Mouse (Mus musculus): Measurements from ENCODE around the gene Tor1aip2. TPM values are rescaled to one million over a fixed set of nuclear protein-coding genes. Genes with fewer than 3 reads are reported as not detected.

Gene Tor1aip2
- polyA plus RNA-seq (2014; fragmentation: Nextera tagmentation; extraction: Ambion mirVana): 134 and 139 TPM in 2 replicates

DNA sequence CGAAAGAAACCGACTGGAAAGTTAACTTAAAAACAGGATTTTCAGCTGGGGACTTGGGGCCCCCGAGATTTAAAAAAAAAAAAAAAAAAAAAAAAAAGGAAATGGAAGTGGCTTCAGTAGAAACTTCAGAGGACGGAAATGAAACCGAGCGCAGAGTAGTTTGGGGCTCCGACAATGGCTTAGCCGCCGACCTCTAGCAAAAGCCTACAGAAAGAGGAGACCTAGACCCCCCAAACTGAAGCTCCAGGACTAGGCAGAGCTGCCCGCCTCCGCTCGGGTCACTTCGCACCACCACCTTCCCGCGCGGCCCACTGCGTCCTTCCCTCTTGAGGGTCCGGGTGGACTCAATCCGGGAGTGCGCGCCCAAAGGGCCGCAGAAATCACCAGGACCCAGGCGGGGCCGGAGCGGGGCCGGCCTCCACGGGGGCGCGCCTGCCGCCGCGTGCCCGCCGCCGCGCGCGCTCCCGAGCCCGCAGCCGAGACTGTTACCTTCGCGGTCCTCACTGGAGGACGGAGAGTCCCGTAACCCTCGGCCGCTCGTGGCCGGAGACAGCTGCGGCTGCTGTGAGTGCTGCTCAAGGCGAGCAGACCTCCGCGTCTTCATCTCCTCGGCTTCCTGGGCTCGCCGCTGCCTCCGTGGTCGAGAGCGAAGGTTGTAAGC, at the start of gene Tor1aip2:
Gene Tor1aip2, plus strand, starts transcription at position 135 of the 661 bp plus-strand sequence.
- Histone ChIP-seq H3K27me3 (ENCODE audit: control insufficient read depth, insufficient read depth, low read length) (no peaks in the 10 kb centered on the region), H3K4me2 (replicated peaks; ENCODE audit: low read depth, low read length) (peak within 1 kb of the TSS; percentile 65), H3K9ac (replicated peaks; ENCODE audit: low read depth, low read length) (peak within 1 kb of the TSS; percentile 85), H3K4me3 (ENCODE audit: low read depth, low read length) (peak within 1 kb of the TSS; percentile 72), H3K36me3 (ENCODE audit: control insufficient read depth, insufficient read depth, low read length) (peaks cover 29% of the 10 kb centered on the region), H3K9me3 (ENCODE audit: control insufficient read depth, low read depth, low read length) (no peaks in the 10 kb centered on the region), H3K27ac (ENCODE audit: low read length) (peak within 1 kb of the TSS; percentile 100), H3K4me1 (ENCODE audit: control insufficient read depth, insufficient read depth, low read length) (peaks cover 4% of the 10 kb centered on the region; the same call in 1 of the 2 replicates)
- WGBS: under 1% methylated on average over 59 of the region's 59 CpGs
- ATAC-seq (ENCODE audit: insufficient number of reproducible peaks, insufficient read depth, low FRiP score, low read depth): peak; percentile 86

GRCm38 (mm10) chr1:155987625-155988024, 47.6 kb upstream of the Tor1aip2 start:
- Histone ChIP-seq H3K9ac (replicated peaks; ENCODE audit: low read depth, low read length) (no peak overlapping the region), H3K27me3 (ENCODE audit: control insufficient read depth, insufficient read depth, low read length) (no peaks in the 10 kb centered on the region), H3K4me1 (ENCODE audit: control insufficient read depth, insufficient read depth, low read length) (peaks cover 9% of the 10 kb centered on the region; the same call in 1 of the 2 replicates), H3K4me2 (replicated peaks; ENCODE audit: low read depth, low read length) (no peak overlapping the region), H3K4me3 (ENCODE audit: low read depth, low read length) (no peak overlapping the region), H3K9me3 (ENCODE audit: control insufficient read depth, low read depth, low read length) (no peaks in the 10 kb centered on the region), H3K36me3 (ENCODE audit: control insufficient read depth, insufficient read depth, low read length) (no peaks in the 10 kb centered on the region), H3K27ac (ENCODE audit: low read length) (no peak overlapping the region)
- WGBS: 62% methylated on average over 2 of the region's 2 CpGs
- ATAC-seq (ENCODE audit: insufficient number of reproducible peaks, insufficient read depth, low FRiP score, low read depth): no peak

- 21% methylated on average over 2 of the region's 2 CpGs for WGBS
- H3K27ac ChIP-seq (ENCODE audit: low read length): no peak overlapping the region
These were observed 45.8 kb upstream of the Tor1aip2 start for GRCm38 (mm10) chr1:155989387-155989786.

DNA sequence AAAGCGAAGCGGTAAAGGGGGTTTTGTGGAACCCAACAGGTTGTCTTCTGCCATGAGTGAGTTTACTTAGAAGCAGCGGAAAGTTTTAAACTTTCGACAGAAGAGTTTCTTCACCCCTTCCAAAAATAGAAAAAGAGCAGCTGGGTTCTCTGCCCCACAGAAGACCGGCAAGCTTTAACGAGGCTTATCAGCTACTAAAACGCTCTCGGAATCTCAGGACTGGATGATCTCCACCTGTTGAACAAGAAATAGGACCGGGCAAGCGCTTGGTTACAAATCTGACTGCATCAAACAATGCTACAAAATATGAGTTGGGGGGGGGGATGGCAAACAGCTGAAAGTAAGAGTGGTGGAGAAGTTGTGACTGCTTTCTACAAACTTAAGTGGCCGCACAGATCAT, 44.8 kb upstream of the Tor1aip2 start:
- WGBS: 36% methylated on average over 11 of the region's 11 CpGs
- H3K4me1 ChIP-seq (ENCODE audit: control insufficient read depth, insufficient read depth, low read length): peaks cover 9% of the 10 kb centered on the region; the same call in 1 of the 2 replicates

More at GRCm38 (mm10) chr1:155989387-155989786, 45.8 kb upstream of the Tor1aip2 start:
- H3K4me3 ChIP-seq (ENCODE audit: low read depth, low read length): no peak overlapping the region
- H3K9me3 ChIP-seq (ENCODE audit: control insufficient read depth, low read depth, low read length): no peaks in the 10 kb centered on the region
- ATAC-seq (ENCODE audit: insufficient number of reproducible peaks, insufficient read depth, low FRiP score, low read depth): no peak
- peaks cover 9% of the 10 kb centered on the region; the same call in 1 of the 2 replicates for H3K4me1 ChIP-seq (ENCODE audit: control insufficient read depth, insufficient read depth, low read length)
- no peak overlapping the region for H3K9ac ChIP-seq (replicated peaks; ENCODE audit: low read depth, low read length)
- H3K4me2 ChIP-seq (replicated peaks; ENCODE audit: low read depth, low read length): no peak overlapping the region
- H3K27me3 ChIP-seq (ENCODE audit: control insufficient read depth, insufficient read depth, low read length): no peaks in the 10 kb centered on the region
- H3K36me3 ChIP-seq (ENCODE audit: control insufficient read depth, insufficient read depth, low read length): no peaks in the 10 kb centered on the region

DNA sequence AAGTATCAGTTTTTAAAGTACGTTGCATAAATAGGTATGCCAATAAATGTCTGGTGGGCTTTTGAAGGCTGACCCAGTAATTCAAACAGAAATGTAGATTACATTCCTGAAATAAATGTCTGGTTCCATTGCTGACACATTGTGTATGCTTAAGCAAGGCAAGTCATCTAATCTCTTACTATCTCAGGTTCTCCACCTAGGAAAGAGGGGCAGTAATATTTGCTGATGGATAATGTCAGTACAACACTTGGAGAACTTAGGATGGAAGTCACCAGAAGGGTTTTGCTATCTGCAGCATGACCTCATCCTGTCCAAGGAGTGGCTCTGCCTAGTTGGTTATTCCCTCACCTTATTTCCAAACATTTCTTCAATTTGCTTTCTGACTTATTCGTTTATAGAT, 40.7 kb upstream of the Tor1aip2 start:
- no peak overlapping the region for H3K4me2 ChIP-seq (replicated peaks; ENCODE audit: low read depth, low read length)
- H3K9ac ChIP-seq (replicated peaks; ENCODE audit: low read depth, low read length): no peak overlapping the region
- no peak overlapping the region for H3K4me3 ChIP-seq (ENCODE audit: low read depth, low read length)
- no peaks in the 10 kb centered on the region for H3K27me3 ChIP-seq (ENCODE audit: control insufficient read depth, insufficient read depth, low read length)
- H3K9me3 ChIP-seq (ENCODE audit: control insufficient read depth, low read depth, low read length): no peaks in the 10 kb centered on the region
- H3K27ac ChIP-seq (ENCODE audit: low read length): no peak overlapping the region
- WGBS: 56% methylated on average over 2 of the region's 2 CpGs
- no peaks in the 10 kb centered on the region for H3K36me3 ChIP-seq (ENCODE audit: control insufficient read depth, insufficient read depth, low read length)
- peaks cover 4% of the 10 kb centered on the region; the same call in 1 of the 2 replicates for H3K4me1 ChIP-seq (ENCODE audit: control insufficient read depth, insufficient read depth, low read length)
- peak; percentile 83 for ATAC-seq (ENCODE audit: insufficient number of reproducible peaks, insufficient read depth, low FRiP score, low read depth)

More for the DNA sequence above, 44.8 kb upstream of the Tor1aip2 start:
- Histone ChIP-seq H3K9me3 (ENCODE audit: control insufficient read depth, low read depth, low read length) (no peaks in the 10 kb centered on the region), H3K27ac (ENCODE audit: low read length) (no peak overlapping the region; the same call in 1 of the 2 replicates), H3K27me3 (ENCODE audit: control insufficient read depth, insufficient read depth, low read length) (no peaks in the 10 kb centered on the region), H3K4me2 (replicated peaks; ENCODE audit: low read depth, low read length) (0 out of 2 replicates have a peak overlapping the region, but pooled peaks have one; percentile 7), H3K36me3 (ENCODE audit: control insufficient read depth, insufficient read depth, low read length) (no peaks in the 10 kb centered on the region), H3K9ac (replicated peaks; ENCODE audit: low read depth, low read length) (no peak overlapping the region), H3K4me3 (ENCODE audit: low read depth, low read length) (no peak overlapping the region)
- ATAC-seq (ENCODE audit: insufficient number of reproducible peaks, insufficient read depth, low FRiP score, low read depth): no peak

DNA sequence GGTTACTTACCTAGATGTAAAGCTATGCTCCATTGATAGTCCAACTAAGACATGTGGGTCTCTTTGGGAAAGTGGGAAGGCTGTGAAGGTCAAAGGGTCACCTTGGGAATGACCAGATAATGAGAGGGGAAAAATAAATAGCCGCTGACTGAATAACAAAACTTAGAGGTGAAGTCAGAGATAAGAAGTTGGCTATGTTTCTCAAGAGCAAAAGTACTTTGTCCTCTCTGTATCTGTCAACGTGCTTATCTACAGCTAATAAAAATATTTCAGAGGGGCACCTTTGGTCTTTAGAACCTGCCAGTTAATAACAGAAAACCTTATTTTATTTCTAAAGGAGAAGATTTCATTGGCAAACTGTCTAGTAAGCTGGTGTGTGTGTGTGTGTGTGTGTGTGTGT, 39.6 kb upstream of the Tor1aip2 start:
- H3K27ac ChIP-seq (ENCODE audit: low read length): no peak overlapping the region
- H3K4me1 ChIP-seq (ENCODE audit: control insufficient read depth, insufficient read depth, low read length): no peaks in the 10 kb centered on the region; the same call in 1 of the 2 replicates
- WGBS: 33% methylated on average over 2 of the region's 2 CpGs
- ATAC-seq (ENCODE audit: insufficient number of reproducible peaks, insufficient read depth, low FRiP score, low read depth): no peak
- H3K27me3 ChIP-seq (ENCODE audit: control insufficient read depth, insufficient read depth, low read length): no peaks in the 10 kb centered on the region
- no peak overlapping the region for H3K4me2 ChIP-seq (replicated peaks; ENCODE audit: low read depth, low read length)
- H3K9ac ChIP-seq (replicated peaks; ENCODE audit: low read depth, low read length): no peak overlapping the region
- H3K4me3 ChIP-seq (ENCODE audit: low read depth, low read length): no peak overlapping the region
- no peaks in the 10 kb centered on the region for H3K36me3 ChIP-seq (ENCODE audit: control insufficient read depth, insufficient read depth, low read length)
- H3K9me3 ChIP-seq (ENCODE audit: control insufficient read depth, low read depth, low read length): no peaks in the 10 kb centered on the region

DNA sequence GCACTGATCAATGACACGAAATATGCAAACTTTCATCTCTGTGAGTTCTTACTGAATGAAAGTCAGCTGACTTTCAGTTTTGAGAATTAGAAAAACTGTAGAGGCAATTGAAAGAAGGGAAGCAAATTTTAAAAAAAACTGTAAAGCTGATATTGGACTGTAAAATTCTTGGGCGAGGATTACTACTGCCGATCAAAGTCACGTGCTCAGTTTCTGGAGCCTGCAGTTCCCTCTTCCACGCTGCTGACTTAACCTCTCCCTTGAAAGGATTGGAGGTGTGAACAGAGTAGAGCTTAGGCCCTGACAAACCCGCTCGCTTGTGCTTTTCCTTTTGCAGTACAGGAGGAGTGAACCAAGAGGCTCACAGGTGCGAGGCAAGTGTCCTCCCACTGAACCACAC, 32.8 kb upstream of the Tor1aip2 start:
- ATAC-seq (ENCODE audit: insufficient number of reproducible peaks, insufficient read depth, low FRiP score, low read depth): no peak
- no peak overlapping the region for H3K27ac ChIP-seq (ENCODE audit: low read length)
- 81% methylated on average over 8 of the region's 8 CpGs for WGBS

GRCm38 (mm10) chr1:156003201-156003935, 31.8 kb upstream of the Tor1aip2 start:
- no peaks in the 10 kb centered on the region for H3K27me3 ChIP-seq (ENCODE audit: control insufficient read depth, insufficient read depth, low read length)
- 84% methylated on average over 7 of the region's 7 CpGs for WGBS
- no peaks in the 10 kb centered on the region for H3K9me3 ChIP-seq (ENCODE audit: control insufficient read depth, low read depth, low read length)
- ATAC-seq (ENCODE audit: insufficient number of reproducible peaks, insufficient read depth, low FRiP score, low read depth): no peak
- H3K4me2 ChIP-seq (replicated peaks; ENCODE audit: low read depth, low read length): no peak overlapping the region
- no peak overlapping the region for H3K9ac ChIP-seq (replicated peaks; ENCODE audit: low read depth, low read length)
- H3K4me3 ChIP-seq (ENCODE audit: low read depth, low read length): no peak overlapping the region
- no peak overlapping the region for H3K27ac ChIP-seq (ENCODE audit: low read length)
- H3K36me3 ChIP-seq (ENCODE audit: control insufficient read depth, insufficient read depth, low read length): peaks cover 19% of the 10 kb centered on the region
- no peaks in the 10 kb centered on the region for H3K4me1 ChIP-seq (ENCODE audit: control insufficient read depth, insufficient read depth, low read length)

More for the DNA sequence above, 32.8 kb upstream of the Tor1aip2 start:
- Histone ChIP-seq H3K4me2 (replicated peaks; ENCODE audit: low read depth, low read length) (no peak overlapping the region), H3K4me1 (ENCODE audit: control insufficient read depth, insufficient read depth, low read length) (no peaks in the 10 kb centered on the region), H3K9me3 (ENCODE audit: control insufficient read depth, low read depth, low read length) (no peaks in the 10 kb centered on the region), H3K9ac (replicated peaks; ENCODE audit: low read depth, low read length) (no peak overlapping the region), H3K4me3 (ENCODE audit: low read depth, low read length) (no peak overlapping the region), H3K36me3 (ENCODE audit: control insufficient read depth, insufficient read depth, low read length) (peaks cover 12% of the 10 kb centered on the region), H3K27me3 (ENCODE audit: control insufficient read depth, insufficient read depth, low read length) (no peaks in the 10 kb centered on the region)
